Mouse (Mus musculus): Measurements from ENCODE around the gene Fam213a.
"Not testable (repeated sequence)": the region's sequence is repeated elsewhere in the genome, so short reads cannot be mapped to it uniquely, and the experiment has no call there.

Gene Fam213a

GRCm38 (mm10) chr14:41013630-41014613 lies at the start of gene Fam213a:
Fam213a (minus strand) TSS chr14:41013788.
- peak; percentile 93 for ATAC-seq (ENCODE audit: insufficient number of reproducible peaks, low FRiP score, low TSS enrichment)

GRCm38 (mm10) chr14:41053190-41053589 lies 39.6 kb upstream of the Fam213a start:
- not testable (repeated sequence) for ATAC-seq (ENCODE audit: insufficient number of reproducible peaks, low FRiP score, low TSS enrichment)

- ATAC-seq (ENCODE audit: insufficient number of reproducible peaks, low FRiP score, low TSS enrichment): no peak
Observed at GRCm38 (mm10) chr14:41052481-41052880, 38.9 kb upstream of the Fam213a start.

- ATAC-seq (ENCODE audit: insufficient number of reproducible peaks, low FRiP score, low TSS enrichment): no peak
Observed at GRCm38 (mm10) chr14:41050471-41050870, 36.9 kb upstream of the Fam213a start.

- ATAC-seq (ENCODE audit: insufficient number of reproducible peaks, low FRiP score, low TSS enrichment): no peak
Observed at GRCm38 (mm10) chr14:41047402-41047801, 33.8 kb upstream of the Fam213a start.

- ATAC-seq (ENCODE audit: insufficient number of reproducible peaks, low FRiP score, low TSS enrichment): peak; percentile 66
Observed at GRCm38 (mm10) chr14:41035146-41035798, 21.7 kb upstream of the Fam213a start.

- peak; percentile 50; the same call in 1 of the 2 replicates for ATAC-seq (ENCODE audit: insufficient number of reproducible peaks, low FRiP score, low TSS enrichment)
Observed at GRCm38 (mm10) chr14:41033135-41034110, 19.8 kb upstream of the Fam213a start.

GRCm38 (mm10) chr14:41030989-41031513 lies 17.5 kb upstream of the Fam213a start:
- ATAC-seq (ENCODE audit: insufficient number of reproducible peaks, low FRiP score, low TSS enrichment): no peak

GRCm38 (mm10) chr14:41029303-41029702 lies 15.7 kb upstream of the Fam213a start:
- no peak for ATAC-seq (ENCODE audit: insufficient number of reproducible peaks, low FRiP score, low TSS enrichment)

- no peak for ATAC-seq (ENCODE audit: insufficient number of reproducible peaks, low FRiP score, low TSS enrichment)
Observed at GRCm38 (mm10) chr14:41025594-41026284, 12.2 kb upstream of the Fam213a start.

GRCm38 (mm10) chr14:41025087-41025486 lies 11.5 kb upstream of the Fam213a start:
- no peak for ATAC-seq (ENCODE audit: insufficient number of reproducible peaks, low FRiP score, low TSS enrichment)

- no peak for ATAC-seq (ENCODE audit: insufficient number of reproducible peaks, low FRiP score, low TSS enrichment)
Observed at GRCm38 (mm10) chr14:41021246-41021645, 7.7 kb upstream of the Fam213a start.

- no peak for ATAC-seq (ENCODE audit: insufficient number of reproducible peaks, low FRiP score, low TSS enrichment)
Observed at GRCm38 (mm10) chr14:41017460-41017859, 3.9 kb upstream of the Fam213a start.

GRCm38 (mm10) chr14:41014701-41015240 lies 1.2 kb upstream of the Fam213a start:
- no peak for ATAC-seq (ENCODE audit: insufficient number of reproducible peaks, low FRiP score, low TSS enrichment)

GRCm38 (mm10) chr14:41013143-41013542 lies 445 bp downstream of the Fam213a start:
- ATAC-seq (ENCODE audit: insufficient number of reproducible peaks, low FRiP score, low TSS enrichment): no peak

- no peak for ATAC-seq (ENCODE audit: insufficient number of reproducible peaks, low FRiP score, low TSS enrichment)
Observed at GRCm38 (mm10) chr14:41011916-41012315, 1.7 kb downstream of the Fam213a start.

GRCm38 (mm10) chr14:41008138-41008537 lies 5.5 kb downstream of the Fam213a start:
- no peak for ATAC-seq (ENCODE audit: insufficient number of reproducible peaks, low FRiP score, low TSS enrichment)

- no peak for ATAC-seq (ENCODE audit: insufficient number of reproducible peaks, low FRiP score, low TSS enrichment)
Observed at GRCm38 (mm10) chr14:41007641-41008040, 5.9 kb downstream of the Fam213a start.

- no peak for ATAC-seq (ENCODE audit: insufficient number of reproducible peaks, low FRiP score, low TSS enrichment)
Observed at GRCm38 (mm10) chr14:41006899-41007298, 6.7 kb downstream of the Fam213a start.

Measured in cerebellum, adult (tissue).